Mouse (Mus musculus) megakaryocyte, embryonic 14.5 days (primary cell): ENCODE results near the gene Eif3i. TPM values are rescaled to one million over a fixed set of nuclear protein-coding genes. Genes with fewer than 3 reads are reported as not detected.

ENCODE experiments used
- H3K27me3 ChIP-seq: replicated peaks from 2 replicates; pipeline ENCODE3; 2012; ENCODE audit warnings: inconsistent platforms
- H3K36me3 ChIP-seq: replicated peaks from 2 replicates; pipeline ENCODE3; 2012; ENCODE audit warnings: low read length, inconsistent platforms, mixed read lengths
- H3K4me1 ChIP-seq: 2 replicates; pipeline ENCODE4 v1.6.1; 2012; ENCODE audit warnings: inconsistent platforms
- H3K4me3 ChIP-seq: replicated peaks from 2 replicates; pipeline ENCODE3; 2012; ENCODE audit warnings: moderate library complexity, mild to moderate bottlenecking, inconsistent platforms
- H3K9me3 ChIP-seq: 2 replicates; pipeline ENCODE4 v1.6.1; 2012; ENCODE audit warnings: inconsistent platforms
- FLI1 ChIP-seq: IDR thresholded peaks from 2 replicates; pipeline ENCODE4 v1.6.1; 2012; ENCODE audit warnings: low read length, inconsistent platforms, mixed read lengths
- GATA1 ChIP-seq: IDR thresholded peaks from 3 replicates; pipeline ENCODE4 v1.6.1; 2012; ENCODE audit warnings: mixed read lengths, low read length, inconsistent platforms, borderline replicate concordance
- polyA plus RNA-seq: library from polyadenylated mRNA; stranded (reverse); fragments of >175 nt; gene quantifications from 2 replicates; pipeline ENCODE4 v1.2.3, GENCODE M21; 2012; ENCODE audit warnings: low replicate concordance; ENCODE audit not compliant: insufficient read depth

Eif3i gene
- polyA plus RNA-seq, 1 experiment, result 121 TPM

DNA sequence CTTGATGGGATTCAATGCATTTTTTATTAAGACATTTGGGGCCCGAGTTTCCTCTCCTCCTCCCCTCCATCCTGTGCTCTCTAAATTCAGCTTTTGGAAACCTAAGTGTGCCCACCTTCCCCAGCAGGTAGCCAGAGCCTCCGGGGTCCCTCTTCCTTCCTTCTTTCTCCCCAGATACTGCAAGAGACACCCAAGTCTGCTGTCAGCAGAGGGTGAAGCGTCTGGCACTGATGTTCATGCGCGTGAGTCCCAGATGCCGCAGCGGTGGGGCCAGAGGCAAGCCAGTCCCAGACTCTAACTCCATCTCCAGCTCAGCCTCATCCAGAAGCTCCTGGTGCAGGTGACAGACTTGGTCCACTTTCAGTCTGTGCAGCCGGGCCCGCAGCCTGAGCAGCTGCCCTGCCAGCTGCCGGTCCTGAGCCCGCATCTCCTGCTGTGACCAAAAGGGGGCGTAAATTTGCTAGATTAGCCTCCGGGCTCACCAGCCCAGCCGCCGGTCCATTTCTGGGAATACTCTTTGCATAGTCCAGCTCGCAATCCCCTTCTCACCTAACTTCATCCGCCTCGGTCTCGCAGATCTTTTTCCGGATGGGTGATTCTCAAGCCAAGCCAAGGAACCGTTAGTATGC is 23.5 kb downstream of the Eif3i start:
- Histone ChIP-seq H3K36me3 (no peaks in the 10 kb centered on the region), H3K4me3 (peak overlapping the region; percentile 56), H3K4me1 (peaks cover 57% of the 10 kb centered on the region), H3K27me3 (peaks cover 15% of the 10 kb centered on the region), H3K9me3 (no peaks in the 10 kb centered on the region)
- TF ChIP-seq GATA1 (no peak), FLI1 (no peak)

DNA sequence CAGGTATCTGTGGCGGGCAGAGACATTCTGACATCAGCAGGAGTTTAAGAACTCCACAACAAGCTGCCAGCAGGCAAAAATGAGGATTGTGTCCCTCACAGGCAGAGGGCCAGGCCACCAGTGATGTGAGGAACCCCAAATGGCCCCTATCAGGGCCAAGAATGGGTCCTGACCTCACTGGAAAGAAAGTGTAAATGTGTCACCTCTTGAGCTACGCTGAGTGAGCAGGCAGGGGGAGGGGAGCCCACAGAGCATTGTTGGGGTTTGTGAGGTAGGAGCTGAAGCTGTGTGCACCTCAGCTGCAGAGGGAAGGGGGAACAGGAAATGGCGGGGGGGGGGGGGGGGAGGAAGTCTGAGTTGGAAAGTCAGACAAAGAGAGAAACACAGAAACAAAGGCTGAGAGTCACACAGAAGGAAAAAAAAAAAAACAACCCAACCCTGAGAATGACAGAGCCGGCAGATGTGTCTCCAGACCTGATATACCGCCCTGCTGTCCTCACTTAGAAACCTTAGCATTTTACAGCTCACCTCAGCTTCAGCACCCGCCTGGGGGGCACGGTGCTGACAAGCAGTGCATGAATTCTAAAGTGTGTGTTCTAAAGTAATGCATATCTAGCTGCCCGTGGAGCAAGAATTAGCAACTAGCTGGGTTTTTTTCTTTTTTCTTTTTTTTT is 25.1 kb downstream of the Eif3i start:
- H3K4me1 ChIP-seq, result peaks cover 55% of the 10 kb centered on the region
- peaks cover 15% of the 10 kb centered on the region for H3K27me3 ChIP-seq
- H3K4me3 ChIP-seq, result peak overlapping the region; percentile 82
- TF ChIP-seq GATA1 (no peak), FLI1 (no peak)
- H3K36me3 ChIP-seq, result no peaks in the 10 kb centered on the region
- H3K9me3 ChIP-seq, result no peaks in the 10 kb centered on the region

DNA sequence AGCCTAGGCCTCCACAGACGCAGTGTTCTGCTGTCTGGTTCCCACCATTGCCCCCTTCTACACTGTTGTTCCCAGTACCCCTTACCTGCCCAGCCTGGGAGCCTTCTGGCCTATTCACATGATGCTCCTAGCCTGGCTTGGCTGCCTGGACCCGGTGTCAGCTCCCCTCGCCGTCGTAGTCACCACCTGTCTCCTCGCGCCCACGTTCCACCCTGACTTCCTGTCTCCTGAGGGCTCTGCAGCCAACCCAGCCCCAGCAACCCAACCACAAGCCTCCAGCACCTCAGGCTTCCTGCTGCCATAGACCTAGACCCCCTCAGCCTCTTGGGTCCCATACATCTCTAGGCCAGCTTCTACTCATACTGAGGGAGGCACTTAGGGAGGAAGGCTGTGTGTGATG is 27.0 kb downstream of the Eif3i start, which contains the start of gene Lck:
Lck (minus strand) TSS at position 212 of the 400 bp plus-strand sequence.
- Histone ChIP-seq H3K36me3 (no peaks in the 10 kb centered on the region), H3K9me3 (no peaks in the 10 kb centered on the region), H3K27me3 (peaks cover 14% of the 10 kb centered on the region), H3K4me1 (peaks cover 48% of the 10 kb centered on the region), H3K4me3 (peak within 1 kb of the TSS; percentile 14)
- TF ChIP-seq GATA1, result no peak
- TF ChIP-seq FLI1, result no peak

DNA sequence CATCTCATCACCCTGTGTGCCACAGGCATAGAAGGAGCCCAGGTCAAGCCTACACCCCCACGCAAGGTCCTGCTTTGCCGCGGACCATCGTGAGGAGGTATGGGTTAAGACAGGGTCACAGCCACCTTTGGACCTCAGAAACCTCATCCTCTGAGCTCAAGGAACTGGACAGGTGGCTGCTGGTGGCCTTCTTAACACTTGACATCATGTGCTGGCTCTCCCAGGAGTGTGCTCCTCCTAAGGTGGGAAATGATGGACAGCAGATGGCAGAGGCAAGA is 27.4 kb downstream of the Eif3i start:
- H3K4me3 ChIP-seq, result no peak overlapping the region
- H3K36me3 ChIP-seq, result no peaks in the 10 kb centered on the region
- TF ChIP-seq GATA1 (no peak), FLI1 (no peak)
- H3K27me3 ChIP-seq, result peaks cover 10% of the 10 kb centered on the region
- no peaks in the 10 kb centered on the region for H3K9me3 ChIP-seq
- peaks cover 44% of the 10 kb centered on the region for H3K4me1 ChIP-seq

DNA sequence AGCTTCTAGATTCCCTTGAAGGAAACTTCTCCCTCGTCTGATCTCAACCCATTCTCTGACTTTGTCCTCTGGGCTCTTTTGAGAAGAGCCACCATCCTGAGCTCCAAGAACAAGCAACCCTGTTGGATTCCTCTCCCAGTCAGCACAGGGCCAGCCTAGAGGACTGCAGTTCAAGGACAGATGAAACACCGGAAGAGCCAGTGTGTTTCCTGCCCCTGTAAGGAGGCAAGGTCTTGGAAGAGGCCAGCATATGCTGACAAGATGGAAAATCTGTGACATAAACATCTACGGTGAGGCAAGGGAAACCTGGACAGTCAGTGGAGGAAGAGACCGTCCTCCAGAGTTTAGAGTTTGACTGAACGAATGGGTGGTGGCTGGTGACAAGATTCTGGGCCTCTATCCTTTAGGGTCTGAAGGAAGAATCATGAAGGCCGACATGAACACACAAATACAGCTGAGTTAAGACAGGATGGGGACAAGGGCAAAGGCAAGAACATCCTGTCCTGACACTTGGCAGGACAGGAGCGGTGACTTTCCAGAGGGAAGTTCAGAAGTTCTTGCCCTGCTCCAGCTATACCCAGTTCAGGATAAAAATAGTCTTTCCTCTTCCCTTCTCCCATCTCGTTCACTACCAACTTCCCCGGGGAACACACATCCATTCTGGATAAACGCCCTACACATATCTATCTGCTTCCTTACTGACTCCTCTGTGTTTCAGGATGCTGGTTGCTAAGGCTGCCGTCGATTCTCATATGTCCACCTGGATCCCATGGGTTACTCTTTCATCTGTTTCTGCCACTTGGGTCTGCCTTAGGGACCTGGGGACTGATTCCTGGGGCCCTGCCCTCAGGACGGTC is 28.0 kb downstream of the Eif3i start:
- no peak overlapping the region for H3K4me3 ChIP-seq
- peaks cover 10% of the 10 kb centered on the region for H3K27me3 ChIP-seq
- TF ChIP-seq FLI1 (no peak), GATA1 (no peak)
- peaks cover 42% of the 10 kb centered on the region for H3K4me1 ChIP-seq
- no peaks in the 10 kb centered on the region for H3K36me3 ChIP-seq
- no peaks in the 10 kb centered on the region for H3K9me3 ChIP-seq

DNA sequence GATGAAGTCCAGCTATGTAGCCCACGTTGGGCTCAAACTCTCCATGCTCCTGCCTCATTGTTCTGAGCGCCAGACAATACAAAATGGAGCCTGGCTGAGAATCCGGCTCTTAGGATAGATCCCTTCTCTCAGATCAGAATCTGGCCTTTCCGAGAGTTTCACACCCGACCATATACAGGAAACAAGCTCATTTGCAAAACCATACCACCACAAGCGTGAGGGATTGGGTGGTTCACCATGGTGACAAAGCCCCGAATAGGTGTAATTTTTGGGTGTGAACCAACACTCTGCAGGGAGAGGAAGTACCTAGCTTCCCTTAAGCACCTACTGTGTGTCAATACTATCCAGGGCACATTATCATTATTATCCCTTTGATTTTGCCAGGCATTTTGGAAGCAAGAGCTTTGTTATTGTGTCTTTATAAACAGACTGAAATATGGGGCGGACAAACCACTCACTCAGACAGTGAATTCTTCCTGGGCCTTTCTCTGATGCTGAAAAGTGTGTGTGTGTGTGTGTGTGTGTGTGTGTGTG is 28.8 kb downstream of the Eif3i start:
- Histone ChIP-seq H3K9me3 (no peaks in the 10 kb centered on the region), H3K4me1 (peaks cover 35% of the 10 kb centered on the region), H3K27me3 (peaks cover 10% of the 10 kb centered on the region), H3K36me3 (no peaks in the 10 kb centered on the region), H3K4me3 (no peak overlapping the region)
- no peak for TF ChIP-seq GATA1

DNA sequence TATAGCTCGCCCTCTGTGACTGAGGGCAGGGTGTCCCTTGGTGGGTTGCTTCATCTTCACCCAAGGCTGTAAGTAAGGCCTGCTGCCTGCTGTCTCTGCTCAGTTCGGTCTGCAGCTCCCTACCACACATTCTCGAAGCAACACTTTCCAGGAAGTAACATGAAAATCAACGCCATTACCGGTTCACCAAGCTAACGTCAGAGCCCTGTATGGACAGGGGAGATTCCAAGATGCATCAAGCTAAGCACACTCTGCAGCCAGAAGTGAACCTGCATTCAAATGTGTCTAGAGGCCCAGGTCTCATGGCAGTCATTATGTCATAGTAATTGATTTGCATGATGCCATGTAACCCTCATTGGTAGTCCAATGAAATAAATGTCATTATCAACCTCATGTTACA is 30.4 kb downstream of the Eif3i start:
- H3K36me3 ChIP-seq, result no peaks in the 10 kb centered on the region
- peaks cover 24% of the 10 kb centered on the region for H3K4me1 ChIP-seq
- H3K9me3 ChIP-seq, result no peaks in the 10 kb centered on the region
- peaks cover 12% of the 10 kb centered on the region for H3K27me3 ChIP-seq
- H3K4me3 ChIP-seq, result no peak overlapping the region
- TF ChIP-seq GATA1 (no peak), FLI1 (no peak)

DNA sequence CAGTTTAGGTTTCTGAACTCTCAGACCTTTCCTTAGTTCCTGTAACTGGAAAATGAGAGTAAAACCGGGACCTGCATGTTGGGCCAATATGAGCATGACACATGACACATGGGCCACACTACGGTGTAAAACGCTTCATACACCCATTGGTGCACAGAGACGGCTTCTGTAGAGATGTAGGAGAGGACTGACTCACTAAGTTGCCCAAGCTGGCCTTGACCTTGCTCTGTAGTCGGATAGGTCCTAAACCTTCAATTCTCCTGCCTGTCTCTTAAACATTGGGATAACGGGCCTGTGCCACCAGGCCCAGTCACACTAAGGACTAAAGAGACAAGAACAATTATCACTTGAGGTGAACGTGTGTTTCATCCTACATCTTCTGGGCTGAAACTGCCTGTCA is 32.1 kb downstream of the Eif3i start:
- TF ChIP-seq GATA1 (no peak), FLI1 (no peak)
- Histone ChIP-seq H3K4me1 (peaks cover 12% of the 10 kb centered on the region), H3K27me3 (peaks cover 9% of the 10 kb centered on the region), H3K9me3 (no peaks in the 10 kb centered on the region), H3K4me3 (no peak overlapping the region), H3K36me3 (no peaks in the 10 kb centered on the region)

DNA sequence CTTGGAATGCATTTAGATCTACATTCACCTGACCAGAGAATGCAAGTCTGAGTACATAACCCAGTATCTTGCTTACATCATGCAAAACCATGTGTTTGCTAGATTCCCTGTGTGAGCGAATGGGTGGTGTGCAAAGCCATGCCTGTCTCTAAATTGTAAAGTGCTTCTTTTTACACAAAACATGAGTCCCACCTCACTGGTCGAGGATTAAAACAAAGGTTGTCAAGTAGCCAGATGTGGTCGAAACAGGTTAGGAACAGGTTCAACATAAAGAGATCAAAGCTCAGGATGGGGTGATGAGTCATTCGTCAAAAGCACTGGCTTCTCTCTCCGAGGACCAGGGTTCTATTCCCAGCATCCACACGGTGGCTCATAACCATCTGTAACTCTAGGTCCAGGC is 35.3 kb downstream of the Eif3i start:
- no peak for TF ChIP-seq FLI1
- no peak for TF ChIP-seq GATA1

DNA sequence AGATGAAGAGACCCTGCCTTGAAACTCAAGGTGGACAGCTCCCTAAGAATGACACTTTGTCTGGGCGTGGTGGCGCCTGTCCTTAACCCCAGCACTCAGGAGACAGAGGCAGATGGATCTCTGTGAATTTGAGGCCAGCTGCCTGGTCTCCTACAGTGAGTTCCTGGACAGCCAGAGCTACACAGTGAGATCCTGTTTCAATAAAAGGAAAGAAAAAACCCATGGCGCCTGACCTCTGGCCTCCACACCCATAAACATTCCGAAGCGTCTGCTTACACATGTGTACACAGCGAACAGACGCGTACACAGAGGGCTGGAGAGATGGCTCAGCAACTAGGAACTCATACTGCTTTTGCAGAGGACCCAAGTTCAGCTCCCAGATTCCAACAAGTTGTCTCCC is 36.7 kb downstream of the Eif3i start:
- Histone ChIP-seq H3K9me3 (no peaks in the 10 kb centered on the region), H3K4me1 (no peaks in the 10 kb centered on the region), H3K27me3 (peaks cover 5% of the 10 kb centered on the region), H3K36me3 (no peaks in the 10 kb centered on the region), H3K4me3 (no peak overlapping the region)
- no peak for TF ChIP-seq GATA1
- no peak for TF ChIP-seq FLI1

More for the DNA sequence above, 35.3 kb downstream of the Eif3i start:
- Histone ChIP-seq H3K27me3 (peaks cover 4% of the 10 kb centered on the region), H3K36me3 (no peaks in the 10 kb centered on the region), H3K4me1 (peaks cover 4% of the 10 kb centered on the region; the same call in 1 of the 2 replicates), H3K4me3 (no peak overlapping the region), H3K9me3 (no peaks in the 10 kb centered on the region)
